Mouse (Mus musculus): ENCODE data around the gene Nsd2. TPM values are rescaled to one million over a fixed set of nuclear protein-coding genes. Genes with fewer than 3 reads are reported as not detected.
"Not testable (repeated sequence)": the region's sequence is repeated elsewhere in the genome, so short reads cannot be mapped to it uniquely, and the experiment has no call there.

The Nsd2 gene
- polyA plus RNA-seq, 1 experiment from 2014 or later = 78.7 TPM

- Histone ChIP-seq H3K9ac (ENCODE audit: low read length) (no peak overlapping the region), H3K27me3 (ENCODE audit: control insufficient read depth, insufficient read depth, low read length) (no peaks in the 10 kb centered on the region), H3K27ac (replicated peaks; ENCODE audit: low read depth, low read length) (no peak overlapping the region), H3K9me3 (ENCODE audit: control insufficient read depth, low read length) (no peaks in the 10 kb centered on the region), H3K36me3 (ENCODE audit: control insufficient read depth, insufficient read depth, low read length) (peaks cover 29% of the 10 kb centered on the region), H3K4me3 (ENCODE audit: low read depth, low read length) (no peak overlapping the region), H3K4me1 (ENCODE audit: control insufficient read depth, insufficient read depth, low read length) (no peaks in the 10 kb centered on the region), H3K4me2 (ENCODE audit: low read depth, severe bottlenecking) (no peak overlapping the region)
- no peak for DNase-seq (ENCODE audit: low spot score)
- 95% methylated on average over 2 of the region's 2 CpGs for WGBS
- ATAC-seq (ENCODE audit: insufficient number of reproducible peaks, low FRiP score, low TSS enrichment, low read depth) = no peak
Measured at GRCm38 (mm10) chr5:33902696-33903095, 82.2 kb downstream of the Nsd2 start.

DNA sequence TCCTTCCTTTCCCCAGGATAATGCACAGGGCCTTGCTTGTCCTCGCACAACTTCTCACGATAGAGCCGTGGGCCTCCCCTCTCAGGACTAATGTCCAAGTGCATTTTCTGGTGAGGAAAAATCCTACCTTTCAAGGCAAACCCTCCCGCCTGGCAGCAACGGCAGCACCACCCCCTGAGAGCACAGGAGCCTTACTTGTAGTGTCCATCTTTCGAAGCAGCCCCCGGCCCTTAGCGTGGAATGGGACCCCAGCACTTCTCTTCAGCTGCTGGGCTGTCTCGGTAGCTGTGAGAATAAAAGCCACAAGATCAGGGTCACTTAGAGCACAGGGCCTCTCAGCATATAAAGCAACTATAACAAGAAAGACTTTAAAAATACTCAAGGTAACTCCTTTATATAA lies 82.7 kb downstream of the Nsd2 start:
- H3K4me2 ChIP-seq (ENCODE audit: low read depth, severe bottlenecking) = no peak overlapping the region
- H3K4me3 ChIP-seq (ENCODE audit: low read depth, low read length) = no peak overlapping the region
- peaks cover 29% of the 10 kb centered on the region for H3K36me3 ChIP-seq (ENCODE audit: control insufficient read depth, insufficient read depth, low read length)
- no peak overlapping the region for H3K9ac ChIP-seq (ENCODE audit: low read length)
- ATAC-seq (ENCODE audit: insufficient number of reproducible peaks, low FRiP score, low TSS enrichment, low read depth) (no peak), DNase-seq (ENCODE audit: low spot score) (no peak)
- H3K9me3 ChIP-seq (ENCODE audit: control insufficient read depth, low read length) = no peaks in the 10 kb centered on the region
- no peak overlapping the region for H3K27ac ChIP-seq (replicated peaks; ENCODE audit: low read depth, low read length)
- WGBS = 93% methylated on average over 9 of the region's 9 CpGs
- no peaks in the 10 kb centered on the region for H3K27me3 ChIP-seq (ENCODE audit: control insufficient read depth, insufficient read depth, low read length)
- no peaks in the 10 kb centered on the region for H3K4me1 ChIP-seq (ENCODE audit: control insufficient read depth, insufficient read depth, low read length)

DNA sequence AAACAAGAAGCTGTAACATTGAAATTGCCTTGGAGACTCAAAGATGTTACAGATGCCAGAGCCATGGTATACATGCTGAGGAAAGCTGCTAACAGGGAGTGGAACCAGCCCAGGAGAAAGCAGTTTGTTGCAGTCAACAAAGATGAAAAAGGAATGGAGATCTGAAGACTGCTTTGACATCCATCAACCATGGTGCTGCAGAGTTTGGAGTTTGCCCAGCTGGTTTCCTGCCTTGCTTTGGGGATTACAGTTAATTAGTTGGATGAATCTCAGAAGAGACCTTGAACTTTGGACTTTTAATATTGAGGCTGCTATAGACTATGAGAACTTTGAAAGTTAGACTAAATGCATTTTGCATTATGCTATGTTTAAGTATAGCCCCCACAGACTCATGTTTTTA lies 94.5 kb downstream of the Nsd2 start:
- H3K36me3 ChIP-seq (ENCODE audit: control insufficient read depth, insufficient read depth, low read length) = peaks cover 17% of the 10 kb centered on the region
- not testable (repeated sequence) for H3K9me3 ChIP-seq (ENCODE audit: control insufficient read depth, low read length)

DNA sequence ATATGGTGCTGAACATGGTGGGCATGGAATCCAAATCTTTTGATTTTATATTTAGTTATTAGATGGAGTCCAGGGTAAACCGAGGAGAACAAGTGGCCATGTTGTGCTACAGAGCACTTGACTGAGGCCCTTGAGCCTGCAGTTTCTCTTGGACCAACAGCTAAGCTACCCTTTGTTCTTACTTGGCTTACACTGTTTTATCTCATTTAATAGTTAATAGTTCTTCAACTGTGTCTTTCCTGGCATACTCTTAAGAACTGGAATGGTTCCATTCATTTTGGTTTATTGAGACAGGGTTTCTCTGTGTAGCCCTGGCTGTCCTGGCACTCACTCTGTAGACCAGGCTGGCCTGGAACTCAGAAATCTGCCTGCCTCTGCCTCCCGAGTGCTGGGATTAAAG lies 96.1 kb downstream of the Nsd2 start:
- ATAC-seq (ENCODE audit: insufficient number of reproducible peaks, low FRiP score, low TSS enrichment, low read depth); H3K4me1 ChIP-seq (ENCODE audit: control insufficient read depth, insufficient read depth, low read length); H3K27ac ChIP-seq (replicated peaks; ENCODE audit: low read depth, low read length); H3K9me3 ChIP-seq (ENCODE audit: control insufficient read depth, low read length); H3K9ac ChIP-seq (ENCODE audit: low read length); DNase-seq (ENCODE audit: low spot score); H3K27me3 ChIP-seq (ENCODE audit: control insufficient read depth, insufficient read depth, low read length); H3K4me2 ChIP-seq (ENCODE audit: low read depth, severe bottlenecking); H3K4me3 ChIP-seq (ENCODE audit: low read depth, low read length): not testable (repeated sequence)
- peaks cover 30% of the 10 kb centered on the region for H3K36me3 ChIP-seq (ENCODE audit: control insufficient read depth, insufficient read depth, low read length)
- WGBS = 95% methylated on average over 2 of the region's 2 CpGs

More for the DNA sequence above, 94.5 kb downstream of the Nsd2 start:
- not testable (repeated sequence) for DNase-seq (ENCODE audit: low spot score); H3K27me3 ChIP-seq (ENCODE audit: control insufficient read depth, insufficient read depth, low read length); ATAC-seq (ENCODE audit: insufficient number of reproducible peaks, low FRiP score, low TSS enrichment, low read depth); H3K9ac ChIP-seq (ENCODE audit: low read length); H3K4me3 ChIP-seq (ENCODE audit: low read depth, low read length); H3K4me1 ChIP-seq (ENCODE audit: control insufficient read depth, insufficient read depth, low read length); H3K4me2 ChIP-seq (ENCODE audit: low read depth, severe bottlenecking); H3K27ac ChIP-seq (replicated peaks; ENCODE audit: low read depth, low read length)

DNA sequence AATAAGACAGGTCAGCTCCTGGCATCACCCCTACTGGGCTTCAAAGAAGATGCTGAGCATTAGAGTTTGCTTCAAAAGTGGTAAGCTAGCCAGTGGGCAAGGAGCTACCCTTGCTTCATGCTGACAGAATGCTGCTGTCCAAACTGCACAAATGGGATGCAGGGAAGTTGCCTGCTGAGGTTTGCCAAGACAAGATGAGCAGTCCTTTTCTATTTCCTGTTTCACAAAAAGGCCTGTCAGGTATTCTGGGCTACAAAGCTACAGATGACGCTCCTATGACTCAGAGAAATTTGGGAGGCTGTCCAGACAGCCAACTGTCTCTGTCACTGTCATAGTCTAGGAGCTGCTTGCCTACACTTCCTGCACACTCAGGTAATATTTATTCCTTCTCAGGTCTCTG lies 98.9 kb downstream of the Nsd2 start:
- H3K4me1 ChIP-seq (ENCODE audit: control insufficient read depth, insufficient read depth, low read length) = no peaks in the 10 kb centered on the region
- H3K9me3 ChIP-seq (ENCODE audit: control insufficient read depth, low read length) = no peaks in the 10 kb centered on the region
- H3K36me3 ChIP-seq (ENCODE audit: control insufficient read depth, insufficient read depth, low read length) = peaks cover 31% of the 10 kb centered on the region
- DNase-seq (ENCODE audit: low spot score) = no peak
- H3K9ac ChIP-seq (ENCODE audit: low read length) = no peak overlapping the region
- no peak overlapping the region for H3K4me3 ChIP-seq (ENCODE audit: low read depth, low read length)
- ATAC-seq (ENCODE audit: insufficient number of reproducible peaks, low FRiP score, low TSS enrichment, low read depth) = no peak
- 94% methylated on average over 1 of the region's 1 CpGs for WGBS
- H3K27ac ChIP-seq (replicated peaks; ENCODE audit: low read depth, low read length) = no peak overlapping the region
- H3K27me3 ChIP-seq (ENCODE audit: control insufficient read depth, insufficient read depth, low read length) = no peaks in the 10 kb centered on the region
- no peak overlapping the region for H3K4me2 ChIP-seq (ENCODE audit: low read depth, severe bottlenecking)

GRCm38 (mm10) chr5:33920037-33920436 lies 99.5 kb downstream of the Nsd2 start:
- H3K9ac ChIP-seq (ENCODE audit: low read length) = no peak overlapping the region
- H3K27ac ChIP-seq (replicated peaks; ENCODE audit: low read depth, low read length) = no peak overlapping the region
- no peaks in the 10 kb centered on the region for H3K9me3 ChIP-seq (ENCODE audit: control insufficient read depth, low read length)
- no peaks in the 10 kb centered on the region for H3K27me3 ChIP-seq (ENCODE audit: control insufficient read depth, insufficient read depth, low read length)
- no peaks in the 10 kb centered on the region for H3K4me1 ChIP-seq (ENCODE audit: control insufficient read depth, insufficient read depth, low read length)
- H3K36me3 ChIP-seq (ENCODE audit: control insufficient read depth, insufficient read depth, low read length) = peaks cover 31% of the 10 kb centered on the region
- no peak overlapping the region for H3K4me2 ChIP-seq (ENCODE audit: low read depth, severe bottlenecking)
- DNase-seq (ENCODE audit: low spot score) (no peak), ATAC-seq (ENCODE audit: insufficient number of reproducible peaks, low FRiP score, low TSS enrichment, low read depth) (no peak)
- no peak overlapping the region for H3K4me3 ChIP-seq (ENCODE audit: low read depth, low read length)
- 94% methylated on average over 2 of the region's 2 CpGs for WGBS

DNA sequence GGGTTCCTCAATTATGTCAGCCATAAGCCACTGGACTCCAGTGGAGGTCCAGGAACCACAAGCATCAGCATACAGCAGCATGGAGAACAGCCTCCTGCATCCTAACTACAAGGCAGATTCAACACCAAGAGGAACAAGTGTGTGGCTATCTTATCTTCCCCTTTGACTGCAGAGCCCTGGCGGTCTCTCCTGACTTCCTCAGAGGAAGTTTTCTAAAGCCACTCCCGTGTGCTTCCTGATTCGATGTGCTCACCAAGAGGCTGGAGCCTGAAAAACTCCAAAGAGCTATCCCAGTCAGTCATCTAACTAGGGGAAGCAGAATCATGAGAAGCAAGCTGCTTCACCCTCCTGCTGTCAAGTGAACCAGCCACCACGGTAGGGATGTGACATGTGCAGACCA lies 100.4 kb downstream of the Nsd2 start:
- Histone ChIP-seq H3K4me1 (ENCODE audit: control insufficient read depth, insufficient read depth, low read length) (no peaks in the 10 kb centered on the region), H3K27me3 (ENCODE audit: control insufficient read depth, insufficient read depth, low read length) (no peaks in the 10 kb centered on the region), H3K36me3 (ENCODE audit: control insufficient read depth, insufficient read depth, low read length) (peaks cover 28% of the 10 kb centered on the region), H3K27ac (replicated peaks; ENCODE audit: low read depth, low read length) (no peak overlapping the region), H3K4me2 (ENCODE audit: low read depth, severe bottlenecking) (no peak overlapping the region), H3K4me3 (ENCODE audit: low read depth, low read length) (no peak overlapping the region), H3K9ac (ENCODE audit: low read length) (no peak overlapping the region), H3K9me3 (ENCODE audit: control insufficient read depth, low read length) (no peaks in the 10 kb centered on the region)
- WGBS = 90% methylated on average over 4 of the region's 4 CpGs
- DNase-seq (ENCODE audit: low spot score) (no peak), ATAC-seq (ENCODE audit: insufficient number of reproducible peaks, low FRiP score, low TSS enrichment, low read depth) (no peak)

DNA sequence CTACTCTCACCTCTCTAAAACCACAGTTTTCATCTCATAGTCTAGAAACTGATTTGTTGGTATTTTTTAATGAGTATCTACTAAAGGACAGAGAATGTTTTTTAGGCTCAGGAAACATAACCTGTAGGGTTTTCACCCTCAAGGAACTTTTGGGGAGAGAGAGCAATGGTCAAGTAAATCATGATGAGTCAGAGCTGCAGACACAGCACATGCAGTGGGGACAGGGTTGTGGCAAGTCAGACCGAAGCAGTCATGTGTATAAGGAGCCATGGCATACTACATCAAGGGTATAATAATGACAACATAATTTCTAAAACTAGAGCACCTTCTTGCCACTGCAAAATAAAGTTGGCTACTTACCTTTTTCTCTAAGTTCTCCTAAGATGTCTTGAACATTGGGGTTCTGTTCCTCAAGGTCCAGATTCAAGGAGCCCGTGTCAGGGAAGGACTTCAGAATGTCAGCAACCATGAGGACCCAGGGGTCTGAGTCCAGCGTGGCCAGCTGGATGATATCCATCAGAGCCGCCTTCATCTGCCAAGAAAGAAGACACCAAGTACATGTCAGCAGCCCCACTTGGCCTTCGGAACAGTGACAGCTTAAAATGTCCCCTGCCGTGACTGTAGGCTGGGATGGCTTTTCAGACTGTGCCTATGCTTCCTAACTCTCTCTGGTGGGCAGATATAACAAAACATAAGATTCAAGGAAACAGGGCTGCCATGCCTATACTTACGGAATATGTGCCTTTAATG lies 101.1 kb downstream of the Nsd2 start:
- 91% methylated on average over 7 of the region's 7 CpGs for WGBS
- Histone ChIP-seq H3K36me3 (ENCODE audit: control insufficient read depth, insufficient read depth, low read length) (peaks cover 24% of the 10 kb centered on the region), H3K4me2 (ENCODE audit: low read depth, severe bottlenecking) (no peak overlapping the region), H3K9ac (ENCODE audit: low read length) (no peak overlapping the region), H3K4me3 (ENCODE audit: low read depth, low read length) (no peak overlapping the region), H3K4me1 (ENCODE audit: control insufficient read depth, insufficient read depth, low read length) (no peaks in the 10 kb centered on the region), H3K9me3 (ENCODE audit: control insufficient read depth, low read length) (no peaks in the 10 kb centered on the region), H3K27me3 (ENCODE audit: control insufficient read depth, insufficient read depth, low read length) (no peaks in the 10 kb centered on the region), H3K27ac (replicated peaks; ENCODE audit: low read depth, low read length) (no peak overlapping the region)
- ATAC-seq (ENCODE audit: insufficient number of reproducible peaks, low FRiP score, low TSS enrichment, low read depth) = no peak
- no peak for DNase-seq (ENCODE audit: low spot score)

- no peak for DNase-seq (ENCODE audit: low spot score)
- Histone ChIP-seq H3K4me1 (ENCODE audit: control insufficient read depth, insufficient read depth, low read length) (no peaks in the 10 kb centered on the region), H3K9ac (ENCODE audit: low read length) (no peak overlapping the region), H3K4me2 (ENCODE audit: low read depth, severe bottlenecking) (no peak overlapping the region), H3K9me3 (ENCODE audit: control insufficient read depth, low read length) (no peaks in the 10 kb centered on the region), H3K4me3 (ENCODE audit: low read depth, low read length) (no peak overlapping the region), H3K27me3 (ENCODE audit: control insufficient read depth, insufficient read depth, low read length) (no peaks in the 10 kb centered on the region), H3K36me3 (ENCODE audit: control insufficient read depth, insufficient read depth, low read length) (peaks cover 24% of the 10 kb centered on the region), H3K27ac (replicated peaks; ENCODE audit: low read depth, low read length) (no peak overlapping the region)
- no peak for ATAC-seq (ENCODE audit: insufficient number of reproducible peaks, low FRiP score, low TSS enrichment, low read depth)
- WGBS = 39% methylated on average over 2 of the region's 2 CpGs
Measured at GRCm38 (mm10) chr5:33922566-33922965, 102.0 kb downstream of the Nsd2 start.

Data from limb, embryonic 11.5 days (tissue).